Mouse (Mus musculus): ENCODE measurements around the gene Ube2e3.

The Ube2e3 gene

GRCm38 (mm10) chr2:78882743-78883433 is 15.0 kb downstream of the Ube2e3 start:
- DNase-seq (ENCODE audit: low read depth, low spot score), result no peak

GRCm38 (mm10) chr2:78886446-78886845 is 18.5 kb downstream of the Ube2e3 start:
- no peak for DNase-seq (ENCODE audit: low read depth, low spot score)

DNA sequence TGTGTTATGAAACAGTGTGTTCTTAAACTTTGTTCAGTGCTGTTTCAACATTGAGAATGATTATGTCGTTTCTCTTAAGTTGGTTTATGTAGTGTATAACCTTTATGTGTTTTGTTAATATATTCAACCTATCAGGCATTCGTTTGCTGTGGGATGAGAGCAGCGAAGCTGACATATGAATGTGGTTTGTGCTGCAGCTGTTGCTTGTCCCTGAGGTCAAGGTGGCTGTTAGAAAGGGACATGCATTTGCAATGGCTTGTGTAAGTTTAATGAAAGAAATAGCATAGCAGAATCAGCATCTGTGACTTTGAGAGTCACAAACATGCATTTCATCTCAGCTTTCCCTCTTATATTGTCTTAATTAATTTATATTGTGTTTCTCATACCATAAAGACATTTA is 20.3 kb downstream of the Ube2e3 start:
- no peak for DNase-seq (ENCODE audit: low read depth, low spot score)

- no peak for DNase-seq (ENCODE audit: low read depth, low spot score)
Measured at GRCm38 (mm10) chr2:78895216-78895615, 27.3 kb downstream of the Ube2e3 start.

DNA sequence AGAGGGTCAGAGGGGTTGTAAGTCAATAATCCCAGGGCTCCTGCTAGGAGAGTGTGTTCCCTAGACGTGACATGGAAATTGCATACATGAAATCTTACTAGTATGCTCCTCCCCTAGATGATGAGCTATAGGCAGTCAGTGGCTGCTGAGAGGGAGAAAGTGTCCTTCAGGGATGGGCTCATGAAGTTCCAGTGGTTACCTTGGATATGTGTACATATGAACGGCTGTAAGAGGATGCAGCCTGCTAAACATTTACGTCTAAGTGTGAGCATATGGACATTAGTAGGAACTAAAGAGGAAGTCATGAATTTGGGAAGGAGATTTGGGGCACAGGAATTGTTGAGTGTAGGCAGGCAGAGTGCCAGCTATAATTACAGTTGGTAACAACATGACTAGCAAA is 38.0 kb downstream of the Ube2e3 start:
- no peak for DNase-seq (ENCODE audit: low read depth, low spot score)

DNA sequence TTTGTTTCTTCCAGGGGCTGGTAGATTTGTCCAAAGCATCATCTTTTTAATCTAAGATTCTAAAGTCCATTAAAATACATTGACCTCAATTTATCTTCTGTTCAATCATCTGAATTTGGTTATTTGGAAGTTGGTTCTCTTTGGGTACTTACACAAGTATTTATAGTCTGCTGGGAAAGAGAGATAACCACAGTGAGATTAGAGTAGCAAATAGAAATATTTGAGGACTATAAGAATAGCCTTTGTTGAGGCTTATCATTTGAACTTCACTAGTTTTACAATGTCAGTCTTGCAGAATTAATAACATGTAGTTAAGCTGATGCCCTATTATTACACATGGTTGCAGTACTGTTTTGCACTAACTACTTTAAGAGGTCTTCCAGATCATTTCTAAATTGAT is 43.6 kb downstream of the Ube2e3 start:
- no peak for DNase-seq (ENCODE audit: low read depth, low spot score)

- peak; percentile 34 for DNase-seq (ENCODE audit: low read depth, low spot score)
Measured at GRCm38 (mm10) chr2:78914861-78915260, 46.9 kb downstream of the Ube2e3 start.

DNA sequence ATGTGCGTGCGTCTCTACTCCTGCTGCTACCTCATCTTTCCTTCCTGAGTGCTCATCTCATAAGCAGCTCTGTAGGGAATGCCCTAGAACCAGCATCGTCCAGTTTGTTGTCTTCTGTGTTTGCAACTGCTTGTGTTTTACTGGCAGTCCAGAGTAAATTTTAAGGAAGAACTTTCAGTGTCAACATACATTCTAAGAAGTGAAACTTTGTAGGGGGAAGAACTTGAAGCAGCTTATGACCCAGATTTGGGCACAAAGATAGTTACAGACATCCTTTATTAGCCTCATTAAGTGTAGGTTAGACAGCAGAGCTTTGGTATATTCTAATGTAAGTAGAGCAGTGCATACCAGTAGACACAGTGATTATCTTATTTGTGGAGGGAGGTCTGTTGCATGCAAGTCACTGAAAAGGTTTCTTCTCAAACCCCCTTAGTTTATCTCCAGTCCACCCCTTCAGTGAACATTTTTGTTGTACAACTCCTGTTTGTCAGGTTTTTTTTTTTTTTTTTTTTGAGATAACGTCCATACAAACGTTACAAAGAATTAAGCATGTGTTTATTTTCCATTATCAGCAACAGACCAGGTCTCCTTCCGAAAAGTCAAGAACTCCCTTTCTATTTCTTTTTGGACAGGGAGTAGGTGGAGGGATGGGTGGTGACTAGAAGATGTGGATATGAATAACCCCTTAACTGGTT is 55.2 kb downstream of the Ube2e3 start:
- DNase-seq (ENCODE audit: low read depth, low spot score), result peak; percentile 25

DNA sequence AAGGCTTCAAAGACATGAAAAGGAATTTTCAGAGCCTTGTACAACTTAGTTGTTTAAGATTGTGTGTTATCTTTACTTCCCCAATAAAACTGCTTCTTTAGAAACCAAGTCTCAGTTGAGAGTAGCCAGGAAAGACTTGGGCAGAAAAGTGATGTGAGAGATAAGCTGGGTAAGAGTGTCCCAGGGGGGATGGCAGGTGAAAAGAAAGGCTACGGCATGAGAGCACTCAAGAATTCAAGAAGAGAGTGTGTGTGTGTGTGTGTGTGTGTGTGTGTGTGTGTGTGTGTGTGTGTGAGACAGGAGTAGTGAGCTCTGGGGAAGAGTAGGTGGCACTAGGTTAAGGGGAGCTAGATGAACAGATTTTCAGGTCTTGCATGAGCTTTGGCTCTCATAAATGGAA is 57.9 kb downstream of the Ube2e3 start:
- no peak for DNase-seq (ENCODE audit: low read depth, low spot score)

DNA sequence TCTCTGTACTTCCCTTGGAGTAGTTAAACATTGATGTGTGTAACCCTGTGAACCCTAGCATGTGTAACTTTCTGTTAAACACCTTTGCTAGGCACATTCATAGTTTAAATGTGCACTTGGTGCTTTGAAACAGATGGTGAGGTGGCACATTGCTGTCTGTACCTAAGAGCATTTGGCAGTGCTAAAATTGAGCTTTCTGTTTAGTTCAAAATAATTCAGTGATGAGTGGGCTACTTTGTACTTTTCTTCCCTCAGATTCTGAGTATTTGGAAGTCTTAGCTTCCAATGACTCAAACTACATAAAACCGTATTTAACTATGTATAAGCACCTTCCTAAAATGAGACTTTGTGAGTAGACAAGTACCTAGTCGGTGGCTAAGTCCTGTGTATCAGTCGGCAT is 59.7 kb downstream of the Ube2e3 start:
- no peak for DNase-seq (ENCODE audit: low read depth, low spot score)

GRCm38 (mm10) chr2:78928080-78928479 is 60.2 kb downstream of the Ube2e3 start:
- DNase-seq (ENCODE audit: low read depth, low spot score), result no peak

GRCm38 (mm10) chr2:78931358-78931757 is 63.4 kb downstream of the Ube2e3 start:
- peak; percentile 48 for DNase-seq (ENCODE audit: low read depth, low spot score)

DNA sequence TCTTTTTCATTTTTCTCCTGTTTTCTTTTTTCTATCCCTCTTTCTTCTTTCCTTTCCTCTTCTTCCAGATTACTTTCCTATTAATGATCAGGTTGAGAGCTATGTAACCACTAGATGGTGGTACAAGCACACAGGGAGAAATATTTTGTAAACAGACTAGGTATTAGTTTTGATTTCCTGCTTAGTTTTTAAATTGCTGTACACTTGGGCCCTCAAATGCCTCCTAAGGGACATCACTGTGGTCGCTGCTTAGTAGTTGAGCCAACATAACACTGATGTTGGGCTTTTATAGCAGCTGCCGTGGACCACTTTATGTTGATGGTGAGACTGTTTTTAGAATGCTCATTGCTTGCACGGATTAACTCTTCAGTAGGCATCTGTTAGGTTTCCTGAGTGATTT is 91.5 kb downstream of the Ube2e3 start:
- peak; percentile 68 for DNase-seq (ENCODE audit: low read depth, low spot score)

DNA sequence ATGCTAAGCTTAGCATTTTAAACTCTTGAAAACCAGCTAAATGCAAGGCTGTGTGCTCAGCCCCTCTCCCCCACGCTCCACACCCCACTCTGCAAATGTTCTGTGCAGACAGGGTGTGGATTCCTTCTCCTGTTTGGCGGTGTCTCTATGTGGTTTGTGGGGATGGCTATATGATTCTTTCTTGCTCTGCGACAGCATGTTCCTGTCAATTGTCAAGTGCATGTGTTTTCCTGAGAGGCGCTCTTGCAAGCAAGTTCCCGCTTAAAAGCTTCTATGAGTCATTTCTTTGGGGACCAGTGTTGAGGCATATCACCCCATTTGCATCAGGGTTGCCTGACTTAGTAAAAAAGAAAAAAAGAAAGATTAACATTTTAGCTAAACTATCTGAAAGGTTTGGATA is 92.4 kb downstream of the Ube2e3 start:
- DNase-seq (ENCODE audit: low read depth, low spot score), result peak; percentile 19

DNA sequence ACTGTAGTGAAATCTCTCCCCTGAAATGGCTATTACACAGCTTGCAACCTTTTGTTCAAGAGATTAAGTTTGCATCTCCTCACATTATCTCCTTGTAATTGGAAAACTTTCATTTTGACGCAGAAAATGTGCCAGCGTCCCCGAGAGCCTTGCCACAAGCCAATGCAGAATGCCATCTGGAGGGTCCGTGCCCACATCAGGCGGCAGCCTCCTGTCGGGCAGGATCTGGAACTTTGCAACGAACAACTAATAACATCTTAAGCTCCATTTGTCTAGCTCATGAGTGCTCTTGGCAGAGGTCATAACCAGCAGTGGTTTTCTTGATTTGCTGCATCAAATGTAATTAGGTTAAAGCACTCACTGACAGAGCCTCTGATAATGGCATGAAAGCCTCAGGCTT is 93.1 kb downstream of the Ube2e3 start:
- DNase-seq (ENCODE audit: low read depth, low spot score), result no peak

DNA sequence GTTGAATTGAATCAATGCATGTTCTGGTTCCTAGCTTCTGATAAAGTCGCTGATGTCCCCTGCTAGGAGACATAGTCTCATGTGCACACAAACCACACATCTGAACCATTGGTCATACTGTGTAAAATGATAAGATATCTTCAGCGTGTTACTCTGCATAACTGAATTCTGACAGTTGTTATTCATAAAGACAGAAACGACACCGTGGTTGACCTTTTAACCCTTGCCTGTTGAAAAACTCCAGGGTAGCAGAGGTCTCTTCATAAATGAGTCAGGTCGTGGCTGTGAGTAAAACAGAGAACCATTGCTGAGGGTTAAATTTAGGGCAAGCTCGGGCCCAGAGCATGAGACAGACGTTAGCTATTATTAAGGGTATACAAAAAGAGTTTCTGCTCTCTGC is 93.7 kb downstream of the Ube2e3 start:
- peak; percentile 78 for DNase-seq (ENCODE audit: low read depth, low spot score)

GRCm38 (mm10) chr2:78964995-78965394 is 97.1 kb downstream of the Ube2e3 start:
- DNase-seq (ENCODE audit: low read depth, low spot score), result no peak

DNA sequence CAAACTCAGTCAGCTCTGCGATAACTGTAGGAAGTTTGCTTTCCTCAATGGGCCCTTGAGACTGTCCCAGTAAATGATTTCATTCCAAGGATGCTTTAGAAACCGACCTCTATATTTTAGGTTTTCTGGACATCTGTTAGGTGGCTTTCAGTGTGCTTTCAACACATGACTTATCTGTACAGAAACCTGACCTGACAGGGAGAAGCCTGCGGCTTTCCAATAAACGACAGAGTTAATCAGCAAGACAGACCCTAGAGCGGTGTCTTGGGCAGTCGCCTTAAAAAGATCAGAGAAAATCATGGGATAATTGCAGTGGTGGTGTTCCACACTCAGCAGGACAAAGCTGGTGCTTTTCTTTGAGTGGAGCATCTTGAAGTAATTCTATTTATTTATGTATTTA is 97.5 kb downstream of the Ube2e3 start:
- no peak for DNase-seq (ENCODE audit: low read depth, low spot score)

GRCm38 (mm10) chr2:78970088-78970487 is 102.2 kb downstream of the Ube2e3 start:
- DNase-seq (ENCODE audit: low read depth, low spot score), result no peak
